Mouse (Mus musculus) neural tube, embryonic 11.5 days (tissue): ENCODE results near the gene Mme. TPM values are rescaled to one million over a fixed set of nuclear protein-coding genes. Genes with fewer than 3 reads are reported as not detected.
A peak's percentile ranks its signal among the peaks of the same experiment; 100 is the strongest.

ENCODE experiments used
- ATAC-seq: fragments of 200-750 bp; cut with Nextera tagmentation; 2 replicates; pipeline ENCODE4 v1.8.0; 2017; ENCODE audit warnings: moderate number of reproducible peaks, mild to moderate bottlenecking, moderate TSS enrichment, moderate library complexity; ENCODE audit not compliant: insufficient read depth, low FRiP score, low TSS enrichment
- DNase-seq: peaks from one replicate; pipeline ENCODE4 v3.0.0-alpha.2; 2015; ENCODE audit warnings: low spot score
- H3K27ac ChIP-seq: fragments of 300-500 bp; sonication (generic); 2 replicates; pipeline ENCODE4 v1.5.1; 2014; ENCODE audit warnings: low read depth, mild to moderate bottlenecking, low read length
- H3K27me3 ChIP-seq: fragments of 300-500 bp; sonication (generic); 2 replicates; pipeline ENCODE4 v1.6.1; 2014; ENCODE audit warnings: mild to moderate bottlenecking, low read length, mixed read lengths; ENCODE audit not compliant: control insufficient read depth, insufficient read depth
- H3K36me3 ChIP-seq: fragments of 300-500 bp; sonication (generic); 2 replicates; pipeline ENCODE4 v1.6.1; 2014; ENCODE audit warnings: mild to moderate bottlenecking, low read length, moderate library complexity, mixed read lengths; ENCODE audit not compliant: control insufficient read depth, insufficient read depth
- H3K4me1 ChIP-seq: fragments of 300-500 bp; sonication (generic); 2 replicates; pipeline ENCODE4 v1.6.1; 2014; ENCODE audit warnings: low read length, mixed read lengths; ENCODE audit not compliant: control insufficient read depth, insufficient read depth
- H3K4me2 ChIP-seq: fragments of 300-500 bp; sonication (generic); 2 replicates; pipeline ENCODE4 v1.6.1; 2014; ENCODE audit warnings: low read depth, mild to moderate bottlenecking, moderate library complexity
- H3K4me3 ChIP-seq: fragments of 300-500 bp; sonication (generic); 2 replicates; pipeline ENCODE4 v1.5.1; 2014; ENCODE audit warnings: low read depth, low read length
- H3K9ac ChIP-seq: fragments of 300-500 bp; sonication (generic); 2 replicates; pipeline ENCODE4 v1.6.1; 2014; ENCODE audit warnings: mild to moderate bottlenecking, low read length
- H3K9me3 ChIP-seq: fragments of 300-500 bp; sonication (generic); 2 replicates; pipeline ENCODE4 v1.6.1; 2016; ENCODE audit warnings: low read length; ENCODE audit not compliant: control insufficient read depth
- WGBS: fragments of 180-500 bp; shearing (Covaris S2); extraction: QIAGEN DNeasy Blood & Tissue Kit; methylation state at CpG from one replicate; pipeline ENCODE4 v1.1.7; 2014; 5-methylcytosine and 5-hydroxymethylcytosine counted together
- polyA plus RNA-seq: library from polyadenylated mRNA; unstranded; fragments of >200 nt; fragmentation: Nextera tagmentation; extraction: Ambion mirVana; gene quantifications from 2 replicates; pipeline ENCODE4 v1.2.1, GENCODE M21; 2014

Mme gene
- polyA plus RNA-seq, 1 experiment from 2014 or later: 7.8 TPM

- H3K9me3 ChIP-seq: no peaks in the 10 kb centered on the region
- peak overlapping the region; percentile 96 for H3K4me2 ChIP-seq
- H3K4me3 ChIP-seq: peak overlapping the region; percentile 77
- H3K9ac ChIP-seq: no peak overlapping the region; the same call in 1 of the 2 replicates
- WGBS: 42% methylated on average over 4 of the region's 4 CpGs
- no peak overlapping the region for H3K27ac ChIP-seq
- peaks cover 3% of the 10 kb centered on the region; the same call in 1 of the 2 replicates for H3K27me3 ChIP-seq
- DNase-seq (no peak), ATAC-seq (no peak)
- no peaks in the 10 kb centered on the region for H3K4me1 ChIP-seq
- no peaks in the 10 kb centered on the region for H3K36me3 ChIP-seq
Observed at GRCm38 (mm10) chr3:63294791-63295190, 53.5 kb downstream of the Mme start.

- Histone ChIP-seq H3K9me3 (no peaks in the 10 kb centered on the region), H3K36me3 (no peaks in the 10 kb centered on the region), H3K27ac (no peak overlapping the region), H3K4me3 (peak overlapping the region; percentile 77), H3K9ac (peak overlapping the region; percentile 57), H3K27me3 (peaks cover 3% of the 10 kb centered on the region; the same call in 1 of the 2 replicates), H3K4me1 (no peaks in the 10 kb centered on the region), H3K4me2 (peak overlapping the region; percentile 96)
- ATAC-seq: peak; percentile 84
- DNase-seq: peak; percentile 73
- 0% methylated on average over 12 of the region's 21 CpGs for WGBS
Observed at GRCm38 (mm10) chr3:63295237-63295636, 53.9 kb downstream of the Mme start.

DNA sequence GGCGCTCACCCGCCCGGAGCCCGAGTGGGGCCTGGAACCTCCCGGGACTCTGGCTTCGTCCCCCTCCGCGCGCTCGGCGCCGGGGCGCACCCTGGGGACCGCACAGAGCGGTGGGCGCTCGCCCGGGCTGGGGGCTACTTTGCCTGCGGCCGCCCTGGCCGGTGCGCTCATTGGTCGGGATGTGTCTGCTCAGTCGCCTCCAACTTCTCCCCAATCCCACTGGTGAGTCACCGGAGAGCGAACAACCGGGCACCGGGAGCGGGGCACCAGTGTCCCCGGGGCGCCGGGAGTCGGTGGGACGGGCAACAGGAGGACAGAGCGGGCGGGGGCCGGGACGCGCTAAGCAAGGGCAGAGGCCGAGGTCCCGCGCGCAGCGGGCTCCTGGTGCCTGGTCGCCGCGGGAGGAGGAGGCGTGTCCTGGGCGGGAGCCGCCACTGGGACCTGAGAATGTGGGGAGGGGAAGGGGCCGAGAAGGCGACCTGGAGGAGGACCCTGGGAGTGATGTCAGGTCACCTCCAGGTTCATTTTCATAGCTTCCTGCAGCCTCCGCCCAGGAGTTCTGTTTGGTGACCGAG is 54.4 kb downstream of the Mme start:
- peak; percentile 84 for ATAC-seq
- Histone ChIP-seq H3K4me1 (no peaks in the 10 kb centered on the region), H3K9me3 (no peaks in the 10 kb centered on the region), H3K36me3 (no peaks in the 10 kb centered on the region), H3K4me3 (peak overlapping the region; percentile 77), H3K27me3 (peaks cover 3% of the 10 kb centered on the region; the same call in 1 of the 2 replicates), H3K27ac (no peak overlapping the region), H3K4me2 (peak overlapping the region; percentile 96), H3K9ac (peak overlapping the region; percentile 57)
- WGBS: 0% methylated on average over 47 of the region's 54 CpGs
- peak; percentile 60 for DNase-seq

GRCm38 (mm10) chr3:63296411-63296810 is 55.1 kb downstream of the Mme start:
- DNase-seq: no peak
- H3K4me3 ChIP-seq: peak overlapping the region; percentile 77
- H3K4me2 ChIP-seq: peak overlapping the region; percentile 96
- peaks cover 3% of the 10 kb centered on the region; the same call in 1 of the 2 replicates for H3K27me3 ChIP-seq
- no peaks in the 10 kb centered on the region for H3K4me1 ChIP-seq
- ATAC-seq: no peak
- no peaks in the 10 kb centered on the region for H3K36me3 ChIP-seq
- 10% methylated on average over 12 of the region's 12 CpGs for WGBS
- no peak overlapping the region for H3K9ac ChIP-seq
- H3K9me3 ChIP-seq: no peaks in the 10 kb centered on the region
- H3K27ac ChIP-seq: no peak overlapping the region

DNA sequence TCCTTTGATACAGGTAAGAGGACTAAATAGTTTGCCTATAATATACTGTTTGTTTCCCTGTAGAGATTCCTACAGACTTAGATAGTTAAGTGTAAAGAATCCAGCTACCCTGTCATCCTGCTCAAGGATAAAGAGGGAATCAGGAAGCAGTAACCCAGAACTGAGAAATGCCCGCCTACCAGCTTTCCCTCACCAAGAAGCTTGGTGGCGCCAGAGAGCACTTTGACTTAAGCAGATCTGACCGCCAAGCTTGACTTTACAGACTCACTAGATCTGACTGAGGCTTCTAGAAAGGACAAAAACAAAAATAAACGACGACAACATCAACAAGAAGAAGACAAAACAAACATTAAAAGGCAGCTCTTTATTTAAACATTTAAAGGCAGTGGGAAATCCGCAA is 56.5 kb downstream of the Mme start:
- DNase-seq: peak; percentile 83
- H3K27ac ChIP-seq: no peak overlapping the region
- no peak overlapping the region for H3K4me3 ChIP-seq
- ATAC-seq: no peak
- H3K36me3 ChIP-seq: no peaks in the 10 kb centered on the region
- 8% methylated on average over 6 of the region's 6 CpGs for WGBS
- H3K4me2 ChIP-seq: no peak overlapping the region
- no peak overlapping the region for H3K9ac ChIP-seq
- H3K4me1 ChIP-seq: no peaks in the 10 kb centered on the region
- no peaks in the 10 kb centered on the region for H3K9me3 ChIP-seq
- peaks cover 3% of the 10 kb centered on the region; the same call in 1 of the 2 replicates for H3K27me3 ChIP-seq

DNA sequence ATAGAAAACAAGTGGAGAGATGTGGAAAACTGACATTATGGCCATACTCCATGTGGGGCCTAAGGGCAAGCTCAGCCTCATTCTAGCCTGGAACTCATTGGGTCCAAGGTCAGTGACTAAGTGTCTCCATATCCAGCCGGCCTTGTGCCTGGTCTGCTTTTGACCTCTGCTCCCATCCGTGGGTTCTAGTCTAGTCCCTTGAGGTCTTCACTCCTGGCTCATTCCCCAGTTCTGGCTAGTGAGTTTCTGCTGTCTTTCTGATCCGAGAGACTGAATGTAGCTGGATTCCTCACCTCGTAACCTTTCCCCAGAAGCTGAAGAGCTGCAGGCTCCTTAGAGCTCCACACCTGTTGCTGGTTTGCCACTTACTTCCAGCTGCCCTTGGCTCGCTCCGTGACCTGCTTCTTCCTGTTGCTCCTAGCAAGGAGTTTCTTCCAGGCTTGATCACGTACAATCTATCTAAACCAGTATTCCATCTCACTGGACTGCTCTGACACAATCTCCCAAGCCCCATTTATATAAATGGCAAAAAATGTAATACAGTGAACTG is 73.9 kb downstream of the Mme start:
- no peaks in the 10 kb centered on the region for H3K4me1 ChIP-seq
- DNase-seq (no peak), ATAC-seq (no peak)
- 78% methylated on average over 7 of the region's 7 CpGs for WGBS
- H3K27ac ChIP-seq: no peak overlapping the region
- no peak overlapping the region for H3K4me2 ChIP-seq
- no peaks in the 10 kb centered on the region for H3K27me3 ChIP-seq
- no peaks in the 10 kb centered on the region for H3K36me3 ChIP-seq
- H3K4me3 ChIP-seq: no peak overlapping the region
- no peaks in the 10 kb centered on the region for H3K9me3 ChIP-seq
- H3K9ac ChIP-seq: no peak overlapping the region

GRCm38 (mm10) chr3:63317496-63317895 is 76.2 kb downstream of the Mme start:
- Histone ChIP-seq H3K36me3 (no peaks in the 10 kb centered on the region), H3K9me3 (no peaks in the 10 kb centered on the region), H3K9ac (no peak overlapping the region), H3K4me1 (no peaks in the 10 kb centered on the region), H3K27ac (no peak overlapping the region), H3K27me3 (no peaks in the 10 kb centered on the region), H3K4me2 (no peak overlapping the region), H3K4me3 (no peak overlapping the region)
- 77% methylated on average over 3 of the region's 3 CpGs for WGBS
- DNase-seq (no peak), ATAC-seq (no peak)

GRCm38 (mm10) chr3:63325615-63326014 is 84.3 kb downstream of the Mme start:
- H3K4me3 ChIP-seq: no peak overlapping the region
- no peaks in the 10 kb centered on the region for H3K27me3 ChIP-seq
- H3K27ac ChIP-seq: no peak overlapping the region
- WGBS: 82% methylated on average over 2 of the region's 2 CpGs
- DNase-seq (no peak), ATAC-seq (no peak)
- no peaks in the 10 kb centered on the region for H3K4me1 ChIP-seq
- no peak overlapping the region for H3K4me2 ChIP-seq
- no peaks in the 10 kb centered on the region for H3K9me3 ChIP-seq
- H3K36me3 ChIP-seq: no peaks in the 10 kb centered on the region
- no peak overlapping the region for H3K9ac ChIP-seq

DNA sequence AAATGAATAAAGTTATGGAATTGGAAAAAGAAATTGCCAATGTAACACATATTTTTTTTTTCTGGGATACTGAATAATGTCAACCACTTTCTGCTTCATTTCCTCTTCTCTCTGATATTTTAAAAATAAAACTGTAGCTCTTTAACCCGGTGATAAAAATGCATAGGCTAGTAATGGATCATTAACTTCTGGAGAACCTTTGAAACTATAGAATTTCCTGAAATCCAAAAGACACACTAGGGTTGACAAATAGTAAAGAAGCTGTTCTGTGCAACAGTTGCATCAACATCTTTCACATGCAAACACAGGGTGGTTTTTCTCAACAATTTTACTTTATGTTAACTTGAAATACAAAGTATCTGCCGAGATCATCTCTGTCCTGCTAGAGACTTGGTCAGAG is 98.8 kb downstream of the Mme start:
- Histone ChIP-seq H3K9me3 (no peaks in the 10 kb centered on the region), H3K4me3 (no peak overlapping the region), H3K4me2 (no peak overlapping the region), H3K4me1 (no peaks in the 10 kb centered on the region), H3K27me3 (no peaks in the 10 kb centered on the region), H3K27ac (no peak overlapping the region), H3K36me3 (no peaks in the 10 kb centered on the region), H3K9ac (no peak overlapping the region)
- WGBS: 74% methylated on average over 2 of the region's 2 CpGs
- DNase-seq (no peak), ATAC-seq (no peak)
